Mouse (Mus musculus): Measurements from ENCODE around the gene Gm47955.
A peak's percentile ranks its signal among the peaks of the same experiment; 100 is the strongest.
"Not testable (repeated sequence)": the region's sequence is repeated elsewhere in the genome, so short reads cannot be mapped to it uniquely, and the experiment has no call there.

Gm47955 gene

GRCm38 (mm10) chr1:82959870-82960385, at the start of gene Gm47955:
Gene Gm47955, plus strand, starts transcription at chr1:82960286.
- no peak for DNase-seq (ENCODE audit: low spot score in 2 of 2)

- DNase-seq (ENCODE audit: low spot score in 2 of 2) = no peak
Observed at GRCm38 (mm10) chr1:82913025-82913424, 47.1 kb upstream of the Gm47955 start, which contains the start of gene A030005L19Rik. Gene A030005L19Rik, plus strand, starts transcription at chr1:82913325.

DNA sequence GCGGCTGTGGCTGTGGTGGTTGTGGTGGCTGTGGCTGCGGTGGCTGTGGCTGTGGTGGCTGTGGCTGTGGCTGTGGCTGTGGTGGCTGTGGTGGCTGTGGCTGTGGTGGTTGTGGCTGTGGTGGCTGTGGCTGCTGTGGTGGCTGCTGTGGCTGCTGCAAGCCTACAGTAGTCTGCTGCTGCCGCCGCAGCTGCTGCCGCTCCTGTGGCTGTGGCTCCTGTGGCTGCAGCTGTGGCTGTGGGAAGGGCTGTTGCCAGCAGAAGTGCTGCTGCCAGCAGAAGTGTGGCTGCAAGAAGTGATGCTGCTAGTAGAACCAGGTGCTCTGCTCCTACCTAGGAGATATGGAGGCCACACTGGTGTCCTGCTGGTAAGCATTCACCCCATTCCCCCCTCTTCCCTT, 46.7 kb upstream of the Gm47955 start:
- not testable (repeated sequence) for DNase-seq (ENCODE audit: low spot score in 2 of 2)

DNA sequence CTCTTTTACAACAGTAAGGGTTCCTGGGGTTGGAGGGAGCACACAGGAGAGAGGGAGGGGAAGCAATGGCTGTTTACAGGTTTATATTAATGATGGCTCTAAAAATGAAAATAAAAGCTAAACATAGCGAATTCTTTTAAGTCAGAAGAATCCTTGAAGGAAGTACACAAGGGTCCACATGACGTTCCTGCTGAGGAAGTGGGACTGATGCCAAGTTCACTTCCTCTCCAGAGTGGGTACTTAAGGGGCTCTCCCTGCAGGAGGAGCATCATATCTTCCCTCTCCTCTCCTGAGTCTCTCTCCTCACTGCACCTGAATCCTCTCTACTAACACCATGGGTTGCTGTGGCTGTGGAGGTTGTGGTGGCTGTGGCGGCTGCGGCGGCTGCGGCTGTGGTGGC, 35.4 kb upstream of the Gm47955 start, which contains the start of gene A030014E15Rik:
Gene A030014E15Rik (plus strand): TSS at position 268 of the 400 bp plus-strand sequence.
- DNase-seq (ENCODE audit: low spot score in 2 of 2) = no peak

DNA sequence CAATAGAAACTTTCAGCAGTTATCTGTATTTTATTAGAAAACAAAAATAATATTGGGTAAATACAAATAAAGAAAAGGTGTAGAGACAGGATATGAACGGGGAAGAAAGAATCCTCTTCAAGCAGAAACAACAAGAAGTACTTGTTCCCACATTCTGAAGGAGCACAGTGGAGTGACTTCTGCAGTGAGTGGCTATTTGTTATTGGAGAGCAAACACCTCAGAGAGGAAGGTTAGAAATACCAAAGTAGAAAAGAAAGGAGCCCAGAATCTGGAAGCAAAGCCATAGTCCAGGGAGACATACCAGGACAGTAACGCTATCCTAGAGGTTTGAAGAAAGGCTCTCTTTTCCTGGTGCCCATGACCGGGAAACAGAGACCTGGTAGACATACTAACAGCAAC, 29.5 kb upstream of the Gm47955 start:
- DNase-seq (ENCODE audit: low spot score in 2 of 2) = not testable (repeated sequence)

DNA sequence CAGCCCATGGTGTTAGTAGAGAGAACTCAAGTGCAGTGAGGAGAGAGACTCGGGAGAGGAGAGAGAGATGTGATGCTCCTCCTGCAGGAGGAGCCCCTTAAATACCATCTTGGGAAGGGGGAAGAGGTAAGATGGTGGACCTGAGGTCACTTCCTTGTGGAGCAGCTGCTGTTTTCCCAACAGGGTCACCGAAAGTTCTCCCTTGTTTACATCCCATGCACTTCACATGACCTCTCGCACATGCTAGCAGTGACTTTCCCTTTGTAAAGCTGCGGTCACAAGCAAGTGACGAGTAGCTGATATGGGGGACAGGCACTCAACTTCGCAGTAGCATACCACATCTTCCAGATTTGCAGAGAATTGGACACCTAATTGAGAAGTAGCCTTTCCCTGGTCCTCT, 28.8 kb upstream of the Gm47955 start, which contains the start of gene Gm6217:
Gene Gm6217 (minus strand): TSS at position 74 of the 400 bp plus-strand sequence.
- DNase-seq (ENCODE audit: low spot score in 2 of 2) = not testable (repeated sequence)

DNA sequence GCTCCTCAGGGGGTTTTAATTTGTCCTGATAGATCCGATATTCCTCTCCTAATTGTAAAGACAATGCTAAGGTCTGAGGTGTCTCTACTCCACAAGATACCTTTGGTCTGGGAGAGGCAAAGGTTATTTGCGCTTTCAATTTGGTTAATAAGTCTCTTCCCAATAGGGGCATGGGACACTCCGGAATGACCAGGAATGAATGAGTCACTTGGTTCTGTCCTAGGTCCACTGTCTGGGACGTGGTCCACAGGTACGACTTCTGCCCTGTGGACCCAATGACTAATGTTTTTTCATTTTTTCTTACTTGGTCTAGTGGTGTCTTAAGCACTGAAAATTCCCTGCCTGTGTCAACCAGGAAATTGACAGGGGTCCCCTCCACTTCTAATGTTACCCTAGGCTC, 21.4 kb upstream of the Gm47955 start:
- DNase-seq (ENCODE audit: low spot score in 2 of 2) = no peak

DNA sequence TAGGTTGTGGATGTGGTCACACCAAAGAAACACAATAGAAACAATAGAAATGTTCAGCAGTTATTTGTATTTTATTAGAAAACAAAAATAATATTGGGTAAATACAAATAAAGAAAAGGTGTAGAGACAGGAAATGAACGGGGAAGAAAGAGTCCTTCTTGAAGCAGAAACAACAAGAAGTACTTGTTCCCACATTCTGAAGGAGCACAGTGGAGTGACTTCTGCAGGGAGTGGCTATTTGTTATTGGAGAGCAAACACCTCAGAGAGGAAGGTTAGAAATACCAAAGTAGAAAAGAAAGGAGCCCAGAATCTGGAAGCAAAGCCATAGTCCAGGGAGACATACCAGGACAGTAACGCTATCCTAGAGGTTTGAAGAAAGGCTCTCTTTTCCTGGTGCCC, 17.6 kb upstream of the Gm47955 start:
- not testable (repeated sequence) for DNase-seq (ENCODE audit: low spot score in 2 of 2)

- not testable (repeated sequence) for DNase-seq (ENCODE audit: low spot score in 2 of 2)
Observed at GRCm38 (mm10) chr1:82943295-82943694, 16.8 kb upstream of the Gm47955 start, which contains the start of gene A030003K21Rik. Gene A030003K21Rik, minus strand, starts transcription at chr1:82943388.

DNA sequence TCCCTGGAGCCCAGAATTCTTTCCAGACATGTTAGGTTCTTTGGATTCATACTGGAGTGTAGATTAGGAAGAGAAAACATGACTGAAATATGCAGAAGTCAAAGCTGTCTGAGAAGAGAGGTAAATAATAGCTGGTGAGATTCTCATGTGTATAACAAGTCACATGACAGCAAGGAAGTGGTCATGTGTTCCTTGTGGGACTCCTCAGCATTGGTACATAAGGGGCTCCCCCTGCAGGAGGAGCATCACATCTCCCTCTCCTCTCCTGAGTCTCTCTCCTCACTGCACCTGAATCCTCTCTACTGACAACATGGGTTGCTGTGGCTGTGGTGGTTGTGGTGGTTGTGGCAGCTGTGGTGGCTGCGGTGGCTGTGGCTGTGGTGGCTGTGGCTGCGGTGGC, 14.1 kb upstream of the Gm47955 start:
- not testable (repeated sequence) for DNase-seq (ENCODE audit: low spot score in 2 of 2)

DNA sequence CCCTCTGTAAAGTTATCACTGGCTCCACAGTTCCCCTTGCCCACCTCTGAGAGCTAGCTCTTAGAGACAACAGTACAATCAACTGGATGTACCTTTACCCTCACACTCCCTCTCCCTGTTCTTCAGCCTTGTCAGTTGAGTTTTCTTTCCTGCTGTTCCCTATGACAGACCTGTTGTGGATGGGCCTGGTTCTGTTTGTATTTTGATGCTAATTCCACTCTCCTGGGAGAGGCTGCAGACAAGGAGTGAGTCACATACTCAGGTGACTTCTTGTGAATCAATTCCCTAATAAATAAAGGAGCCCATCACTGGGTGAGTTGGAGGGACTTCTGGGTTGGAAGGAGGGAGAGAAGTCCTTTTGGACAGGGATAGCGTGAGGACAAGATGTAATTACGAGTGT, 11.5 kb upstream of the Gm47955 start:
- DNase-seq (ENCODE audit: low spot score in 2 of 2) = no peak

DNA sequence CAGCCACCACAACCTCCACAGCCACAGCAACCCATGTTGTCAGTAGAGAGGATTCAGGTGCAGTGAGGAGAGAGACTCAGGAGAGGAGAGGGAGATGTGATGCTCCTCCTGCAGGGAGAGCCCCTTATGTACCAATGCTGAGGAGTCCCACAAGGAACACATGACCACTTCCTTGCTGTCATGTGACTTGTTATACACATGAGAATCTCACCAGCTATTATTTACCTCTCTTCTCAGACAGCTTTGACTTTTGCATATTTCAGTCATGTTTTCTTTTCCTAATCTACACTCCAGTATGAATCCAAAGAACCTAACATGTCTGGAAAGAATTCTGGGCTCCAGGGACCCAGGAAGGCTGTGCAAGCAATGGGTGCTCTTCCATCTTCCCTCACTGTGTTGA, 4.2 kb upstream of the Gm47955 start, which contains the start of gene Gm7544:
Gene Gm7544 (minus strand): TSS at position 101 of the 400 bp plus-strand sequence.
- DNase-seq (ENCODE audit: low spot score in 2 of 2) = not testable (repeated sequence)

GRCm38 (mm10) chr1:82966413-82966812, 6.3 kb downstream of the Gm47955 start:
- DNase-seq (ENCODE audit: low spot score in 2 of 2) = no peak

GRCm38 (mm10) chr1:82972046-82972445, 12.0 kb downstream of the Gm47955 start:
- no peak for DNase-seq (ENCODE audit: low spot score in 2 of 2)

- no peak for DNase-seq (ENCODE audit: low spot score in 2 of 2)
Observed at GRCm38 (mm10) chr1:82973244-82973643, 13.2 kb downstream of the Gm47955 start.

DNA sequence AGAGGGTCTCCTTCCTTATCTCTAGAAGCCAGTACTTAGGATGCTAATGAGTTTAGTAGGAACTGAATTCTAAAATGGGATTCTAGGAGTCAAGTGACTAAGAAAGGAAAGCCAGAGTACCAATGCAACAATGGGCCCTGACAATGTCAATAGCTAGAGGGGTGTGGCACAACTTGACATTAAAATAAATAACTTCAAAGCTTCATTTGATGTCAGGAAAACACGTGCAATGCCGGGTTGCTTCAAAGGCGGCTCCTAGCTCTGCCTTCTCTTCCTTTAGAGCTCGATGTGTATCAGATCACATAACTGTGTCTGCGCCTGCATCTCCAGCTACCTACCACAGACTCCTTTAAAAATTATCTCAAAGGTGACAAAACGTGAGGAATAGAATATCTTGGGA, 13.8 kb downstream of the Gm47955 start:
- DNase-seq (ENCODE audit: low spot score in 2 of 2) = peak; percentile 2 to 10

GRCm38 (mm10) chr1:82974342-82974741, 14.3 kb downstream of the Gm47955 start:
- DNase-seq (ENCODE audit: low spot score in 2 of 2) = no peak

- peak; percentile 8 to 32 for DNase-seq (ENCODE audit: low spot score in 2 of 2)
Observed at GRCm38 (mm10) chr1:82975750-82976149, 15.7 kb downstream of the Gm47955 start.

DNA sequence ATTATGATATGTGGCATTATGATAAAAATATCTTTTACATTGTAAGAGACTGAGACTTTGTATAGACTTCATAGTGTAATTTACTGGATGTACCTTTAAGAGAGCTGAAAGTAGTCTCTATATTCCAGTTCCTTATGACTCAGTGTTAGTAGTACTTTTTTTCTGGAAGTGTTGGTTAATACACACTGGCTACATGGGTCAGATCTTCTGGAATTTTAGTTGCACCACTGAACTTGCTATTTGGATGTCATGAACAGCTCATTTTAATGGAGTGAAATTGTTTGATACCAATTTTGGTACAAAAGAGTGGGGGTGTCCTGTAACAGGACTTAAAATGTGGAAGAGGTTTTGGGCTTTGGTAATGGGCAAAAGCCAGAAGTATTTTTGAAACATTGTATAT, 17.8 kb downstream of the Gm47955 start:
- no peak for DNase-seq (ENCODE audit: low spot score in 2 of 2)

- DNase-seq (ENCODE audit: low spot score in 2 of 2) = no peak
Observed at GRCm38 (mm10) chr1:82986738-82987137, 26.7 kb downstream of the Gm47955 start.

- peak; percentile 8 to 22 for DNase-seq (ENCODE audit: low spot score in 2 of 2)
Observed at GRCm38 (mm10) chr1:82987530-82988198, 27.6 kb downstream of the Gm47955 start.

DNA sequence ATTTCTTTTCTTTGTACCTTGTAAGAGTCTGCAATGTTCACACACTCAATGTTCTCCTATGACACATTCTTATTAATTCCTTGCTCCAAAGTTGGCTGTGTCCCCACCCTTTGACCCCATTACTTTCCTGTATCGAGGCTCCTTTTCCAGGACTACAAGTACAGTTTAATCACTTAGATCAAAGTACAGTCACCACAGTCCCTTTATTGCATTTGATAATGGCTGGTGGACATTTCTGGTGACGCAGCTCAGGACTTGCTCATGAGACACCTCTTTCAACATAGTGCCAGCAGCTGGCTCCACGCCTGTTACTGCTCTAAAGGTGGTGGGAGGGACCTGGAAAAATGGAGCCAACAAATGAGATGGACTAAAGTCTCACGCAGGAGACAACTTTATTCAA, 31.0 kb downstream of the Gm47955 start:
- no peak for DNase-seq (ENCODE audit: low spot score in 2 of 2)

GRCm38 (mm10) chr1:82991596-82991995, 31.5 kb downstream of the Gm47955 start:
- DNase-seq (ENCODE audit: low spot score in 2 of 2) = no peak
